Mouse (Mus musculus): ENCODE measurements at regions not wholly inside any gene's neighbourhood (a gene's known extent, or its start where the extent isn't known, plus 50 kb on each side); places are given as distances from the start of the nearest gene placed in this dataset.

DNA sequence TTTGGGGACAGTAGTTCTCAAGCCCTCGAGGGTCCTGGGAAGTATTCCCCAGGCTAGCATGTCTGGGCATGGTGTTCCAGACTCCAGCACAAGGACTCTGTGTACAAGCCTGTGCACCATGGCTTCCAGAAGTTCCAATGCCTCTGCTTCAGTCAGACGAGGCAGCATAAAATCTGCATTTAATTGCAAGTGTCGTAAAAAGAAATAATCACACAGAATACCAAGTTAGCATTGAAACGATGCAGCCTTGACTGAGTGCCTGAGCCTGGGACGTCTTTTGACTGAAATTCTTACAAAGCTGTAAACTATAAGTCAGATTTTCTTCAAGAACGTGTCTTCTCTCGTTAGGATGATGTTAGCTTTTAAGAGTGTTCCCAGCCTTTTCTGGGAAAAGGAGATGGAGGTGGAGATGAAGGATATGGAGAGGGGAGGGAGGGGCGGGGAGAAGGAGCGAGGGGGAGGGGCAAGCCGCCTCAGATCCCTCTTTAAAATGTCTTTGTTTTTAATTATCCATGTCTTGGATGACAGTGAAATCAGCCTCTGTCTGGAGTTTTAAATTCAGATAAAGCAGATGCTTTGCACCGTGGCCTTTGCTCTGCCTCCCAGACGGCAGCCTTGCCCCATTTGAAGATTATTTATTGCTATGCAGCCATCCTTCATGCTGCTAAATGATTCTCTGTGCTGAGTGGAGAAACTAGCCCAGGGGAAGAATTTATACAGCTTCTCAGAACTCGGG is 154.3 kb downstream of the Cdc5l start:
- Histone ChIP-seq H3K4me1 (ENCODE audit: control insufficient read depth, insufficient read depth, low read length) (no peaks in the 10 kb centered on the region), H3K4me3 (ENCODE audit: low read depth, low read length) (no peak overlapping the region), H3K27ac (ENCODE audit: low read depth, low read length) (no peak overlapping the region), H3K36me3 (ENCODE audit: control insufficient read depth, insufficient read depth, low read length) (no peaks in the 10 kb centered on the region), H3K9me3 (replicated peaks; ENCODE audit: control insufficient read depth, low read length) (no peaks in the 10 kb centered on the region), H3K4me2 (no peak overlapping the region), H3K9ac (ENCODE audit: low read depth, low read length) (no peak overlapping the region), H3K27me3 (ENCODE audit: control insufficient read depth, insufficient read depth, low read length) (no peaks in the 10 kb centered on the region)
- no peak for ATAC-seq (replicated peaks; ENCODE audit: insufficient number of reproducible peaks, low FRiP score, low TSS enrichment)
- 40% methylated on average over 13 of the region's 13 CpGs for WGBS (ENCODE audit: insufficient replicate concordance)

DNA sequence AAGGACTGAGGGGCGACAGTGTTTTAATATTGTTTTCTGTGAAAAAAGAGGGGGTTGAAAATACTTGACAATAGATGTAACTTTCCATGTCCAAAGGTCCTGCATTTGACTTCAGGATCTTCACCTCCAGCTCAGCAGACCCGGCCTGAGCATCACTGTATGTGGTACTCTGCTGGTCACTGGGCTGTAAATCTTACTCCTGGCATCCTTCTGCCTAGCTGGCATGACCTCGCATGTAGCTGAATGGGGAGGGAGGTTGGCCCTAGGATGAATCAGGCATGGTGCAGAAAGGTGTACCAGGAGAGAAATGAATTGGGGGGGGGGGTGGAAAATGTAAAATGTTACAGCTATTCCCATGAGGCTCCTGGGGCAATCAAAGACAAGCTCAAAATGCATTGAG is 156.0 kb downstream of the Cdc5l start:
- no peak for ATAC-seq (replicated peaks; ENCODE audit: insufficient number of reproducible peaks, low FRiP score, low TSS enrichment)
- no peaks in the 10 kb centered on the region for H3K9me3 ChIP-seq (replicated peaks; ENCODE audit: control insufficient read depth, low read length)
- no peak overlapping the region for H3K4me2 ChIP-seq
- no peak overlapping the region for H3K9ac ChIP-seq (ENCODE audit: low read depth, low read length)
- no peaks in the 10 kb centered on the region for H3K4me1 ChIP-seq (ENCODE audit: control insufficient read depth, insufficient read depth, low read length)
- H3K4me3 ChIP-seq (ENCODE audit: low read depth, low read length) = no peak overlapping the region
- no peaks in the 10 kb centered on the region for H3K27me3 ChIP-seq (ENCODE audit: control insufficient read depth, insufficient read depth, low read length)
- H3K36me3 ChIP-seq (ENCODE audit: control insufficient read depth, insufficient read depth, low read length) = no peaks in the 10 kb centered on the region
- H3K27ac ChIP-seq (ENCODE audit: low read depth, low read length) = no peak overlapping the region
- WGBS (ENCODE audit: insufficient replicate concordance) = 80% methylated on average over 3 of the region's 3 CpGs

DNA sequence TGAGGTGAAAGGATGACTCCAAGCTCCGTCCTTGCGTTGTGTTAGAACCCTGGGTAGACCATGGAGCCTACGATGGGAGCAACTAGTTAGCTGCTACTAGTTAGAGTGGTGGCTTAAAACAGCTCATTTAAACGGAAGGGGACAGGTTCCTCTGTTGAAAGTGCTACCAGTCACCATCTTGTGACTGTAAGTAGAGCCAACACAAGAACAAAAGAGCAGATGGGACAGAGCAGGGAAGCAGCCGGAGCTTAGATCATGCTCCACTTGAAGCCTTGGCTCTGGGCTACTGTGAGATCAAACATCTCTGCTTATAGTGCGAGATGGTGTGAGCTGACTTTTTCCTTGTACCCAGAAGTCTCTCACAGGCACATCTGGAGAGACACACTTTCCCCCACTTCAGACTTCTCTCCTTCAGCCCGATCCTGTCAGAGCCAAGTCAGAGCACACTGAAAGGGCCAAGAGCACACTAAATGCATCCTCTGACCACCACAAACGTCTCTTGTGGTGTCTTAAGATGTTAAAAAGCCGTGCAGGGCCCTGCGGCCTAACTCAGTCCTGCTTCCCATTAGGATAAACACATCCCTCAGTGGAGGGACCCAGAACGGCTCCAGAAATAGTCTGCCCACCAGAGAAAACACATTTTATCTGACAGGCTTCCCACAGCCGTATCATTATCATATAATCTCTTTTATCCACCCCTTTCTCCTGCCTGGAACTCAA is 156.7 kb downstream of the Cdc5l start:
- Histone ChIP-seq H3K4me3 (ENCODE audit: low read depth, low read length) (no peak overlapping the region), H3K27ac (ENCODE audit: low read depth, low read length) (no peak overlapping the region)

DNA sequence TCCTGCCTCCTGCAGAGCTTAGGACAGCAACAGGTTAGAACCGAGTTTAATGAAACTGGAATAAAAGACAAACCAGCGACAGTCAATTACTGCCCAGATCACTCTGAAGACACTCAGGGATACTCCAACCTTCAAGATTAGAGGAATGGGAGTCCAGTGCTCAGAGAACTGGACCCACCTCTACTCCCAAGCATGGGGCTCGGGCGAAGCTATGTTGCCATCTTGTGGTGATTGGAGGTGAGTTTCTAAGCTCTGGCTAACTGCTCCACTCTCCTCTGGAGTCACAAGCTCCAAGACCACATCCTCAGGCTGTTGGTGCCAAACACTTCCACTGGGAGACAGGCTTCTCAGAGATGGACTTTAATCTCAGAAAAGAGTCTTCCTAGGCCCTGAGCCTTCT is 158.6 kb downstream of the Cdc5l start:
- Histone ChIP-seq H3K36me3 (ENCODE audit: control insufficient read depth, insufficient read depth, low read length) (no peaks in the 10 kb centered on the region), H3K4me1 (ENCODE audit: control insufficient read depth, insufficient read depth, low read length) (no peaks in the 10 kb centered on the region), H3K4me2 (no peak overlapping the region), H3K9ac (ENCODE audit: low read depth, low read length) (no peak overlapping the region), H3K9me3 (replicated peaks; ENCODE audit: control insufficient read depth, low read length) (no peaks in the 10 kb centered on the region), H3K27me3 (ENCODE audit: control insufficient read depth, insufficient read depth, low read length) (no peaks in the 10 kb centered on the region), H3K4me3 (ENCODE audit: low read depth, low read length) (no peak overlapping the region), H3K27ac (ENCODE audit: low read depth, low read length) (no peak overlapping the region)
- ATAC-seq (replicated peaks; ENCODE audit: insufficient number of reproducible peaks, low FRiP score, low TSS enrichment) = no peak
- 61% methylated on average over 4 of the region's 4 CpGs for WGBS (ENCODE audit: insufficient replicate concordance)

More for the DNA sequence above, 156.7 kb downstream of the Cdc5l start:
- no peak overlapping the region for H3K4me2 ChIP-seq
- no peaks in the 10 kb centered on the region for H3K27me3 ChIP-seq (ENCODE audit: control insufficient read depth, insufficient read depth, low read length)
- H3K9me3 ChIP-seq (replicated peaks; ENCODE audit: control insufficient read depth, low read length) = no peaks in the 10 kb centered on the region
- H3K9ac ChIP-seq (ENCODE audit: low read depth, low read length) = no peak overlapping the region
- ATAC-seq (replicated peaks; ENCODE audit: insufficient number of reproducible peaks, low FRiP score, low TSS enrichment) = no peak
- H3K4me1 ChIP-seq (ENCODE audit: control insufficient read depth, insufficient read depth, low read length) = no peaks in the 10 kb centered on the region
- 65% methylated on average over 12 of the region's 12 CpGs for WGBS (ENCODE audit: insufficient replicate concordance)
- no peaks in the 10 kb centered on the region for H3K36me3 ChIP-seq (ENCODE audit: control insufficient read depth, insufficient read depth, low read length)

DNA sequence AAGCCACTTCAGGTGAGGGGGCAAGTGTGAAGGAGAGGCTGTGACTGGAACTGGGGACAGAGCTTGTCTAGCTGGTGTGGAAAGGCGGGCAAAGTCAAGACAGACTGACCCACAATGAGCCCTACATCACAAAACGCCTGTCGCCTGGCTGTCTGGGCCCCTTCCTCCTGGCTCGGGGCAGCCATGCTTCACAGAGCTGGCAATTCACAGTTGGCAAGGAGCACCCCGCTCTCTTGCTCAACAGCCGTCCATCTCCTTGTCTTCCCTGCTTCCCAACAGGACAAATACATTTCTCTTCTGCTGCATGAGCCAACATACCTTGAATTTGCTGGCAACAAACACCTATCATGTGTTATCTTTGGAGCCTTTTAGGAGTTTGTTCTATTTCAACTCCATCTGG is 166.8 kb downstream of the Cdc5l start:
- H3K36me3 ChIP-seq (ENCODE audit: control insufficient read depth, insufficient read depth, low read length) = no peaks in the 10 kb centered on the region
- no peak overlapping the region for H3K9ac ChIP-seq (ENCODE audit: low read depth, low read length)
- H3K27me3 ChIP-seq (ENCODE audit: control insufficient read depth, insufficient read depth, low read length) = no peaks in the 10 kb centered on the region
- no peak overlapping the region for H3K4me2 ChIP-seq
- no peaks in the 10 kb centered on the region for H3K4me1 ChIP-seq (ENCODE audit: control insufficient read depth, insufficient read depth, low read length)
- no peak for ATAC-seq (replicated peaks; ENCODE audit: insufficient number of reproducible peaks, low FRiP score, low TSS enrichment)
- H3K4me3 ChIP-seq (ENCODE audit: low read depth, low read length) = no peak overlapping the region
- H3K27ac ChIP-seq (ENCODE audit: low read depth, low read length) = no peak overlapping the region
- 70% methylated on average over 6 of the region's 6 CpGs for WGBS (ENCODE audit: insufficient replicate concordance)
- H3K9me3 ChIP-seq (replicated peaks; ENCODE audit: control insufficient read depth, low read length) = no peaks in the 10 kb centered on the region

DNA sequence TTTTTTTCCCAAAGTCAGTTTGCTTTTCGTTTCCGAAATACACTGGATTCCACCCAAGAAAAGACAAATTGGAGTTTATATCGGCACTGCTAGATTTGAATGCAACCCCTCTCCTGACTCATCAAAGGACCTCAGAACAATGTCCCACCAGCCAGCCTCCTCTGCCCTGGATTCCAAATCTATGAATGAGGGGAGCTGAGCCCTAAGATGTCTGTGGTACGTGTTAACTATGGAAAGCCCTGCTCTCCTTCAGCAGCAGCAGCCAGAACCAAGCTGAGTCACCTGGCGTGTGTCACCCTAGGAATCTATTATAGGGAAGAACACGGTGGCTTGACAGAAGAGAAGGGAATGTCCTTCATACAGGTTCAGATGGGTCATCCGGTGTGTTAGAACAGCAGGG is 167.9 kb downstream of the Cdc5l start:
- 79% methylated on average over 7 of the region's 7 CpGs for WGBS (ENCODE audit: insufficient replicate concordance)
- ATAC-seq (replicated peaks; ENCODE audit: insufficient number of reproducible peaks, low FRiP score, low TSS enrichment) = no peak

DNA sequence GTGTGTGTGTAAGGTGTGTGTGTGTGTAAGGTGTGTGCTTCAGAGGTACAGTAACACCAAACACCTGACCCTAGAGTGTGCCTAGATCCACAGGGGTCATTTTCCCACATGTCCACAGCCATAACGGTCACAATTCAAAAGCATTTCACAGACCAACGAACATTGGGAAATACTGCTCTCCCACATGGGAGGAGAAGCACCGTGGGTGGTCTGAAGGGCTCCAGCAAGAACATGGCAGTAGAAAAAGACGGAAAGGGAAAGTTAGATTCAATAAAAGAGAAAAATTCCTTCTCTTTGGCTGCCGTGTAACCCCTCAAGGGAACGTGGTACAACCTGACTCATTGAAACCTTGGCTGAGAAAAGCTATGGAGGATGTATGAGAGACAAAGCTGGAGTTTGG is 169.1 kb downstream of the Cdc5l start:
- WGBS (ENCODE audit: insufficient replicate concordance) = 75% methylated on average over 6 of the region's 6 CpGs
- no peak for ATAC-seq (replicated peaks; ENCODE audit: insufficient number of reproducible peaks, low FRiP score, low TSS enrichment)
- Histone ChIP-seq H3K9me3 (replicated peaks; ENCODE audit: control insufficient read depth, low read length) (no peaks in the 10 kb centered on the region), H3K9ac (ENCODE audit: low read depth, low read length) (no peak overlapping the region), H3K36me3 (ENCODE audit: control insufficient read depth, insufficient read depth, low read length) (no peaks in the 10 kb centered on the region), H3K4me1 (ENCODE audit: control insufficient read depth, insufficient read depth, low read length) (no peaks in the 10 kb centered on the region), H3K27me3 (ENCODE audit: control insufficient read depth, insufficient read depth, low read length) (no peaks in the 10 kb centered on the region), H3K4me2 (no peak overlapping the region), H3K27ac (ENCODE audit: low read depth, low read length) (no peak overlapping the region), H3K4me3 (ENCODE audit: low read depth, low read length) (no peak overlapping the region)

More for the DNA sequence above, 167.9 kb downstream of the Cdc5l start:
- Histone ChIP-seq H3K4me2 (no peak overlapping the region), H3K36me3 (ENCODE audit: control insufficient read depth, insufficient read depth, low read length) (no peaks in the 10 kb centered on the region), H3K9me3 (replicated peaks; ENCODE audit: control insufficient read depth, low read length) (no peaks in the 10 kb centered on the region), H3K9ac (ENCODE audit: low read depth, low read length) (no peak overlapping the region), H3K27me3 (ENCODE audit: control insufficient read depth, insufficient read depth, low read length) (no peaks in the 10 kb centered on the region), H3K27ac (ENCODE audit: low read depth, low read length) (no peak overlapping the region), H3K4me1 (ENCODE audit: control insufficient read depth, insufficient read depth, low read length) (no peaks in the 10 kb centered on the region), H3K4me3 (ENCODE audit: low read depth, low read length) (no peak overlapping the region)

DNA sequence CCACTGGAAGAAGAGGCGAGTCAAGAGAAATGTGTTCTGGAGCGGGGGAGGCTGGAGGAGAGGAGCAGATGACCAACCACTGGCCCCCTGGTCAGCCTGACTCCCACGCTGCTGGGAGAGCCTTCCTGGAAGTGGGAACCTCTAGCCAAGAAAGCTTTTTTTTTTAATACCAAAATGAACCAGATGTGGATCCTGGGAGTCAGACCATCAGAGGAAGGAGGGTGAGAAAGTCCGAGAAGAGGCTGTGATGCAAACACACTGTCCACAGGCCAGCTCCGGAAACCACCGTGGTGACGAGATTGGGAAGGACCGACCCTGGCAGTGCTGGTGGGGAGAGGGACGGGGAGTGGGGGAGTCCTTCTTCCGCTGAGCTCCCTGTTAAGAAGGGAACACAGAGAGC is 173.1 kb downstream of the Cdc5l start:
- Histone ChIP-seq H3K27me3 (ENCODE audit: control insufficient read depth, insufficient read depth, low read length) (no peaks in the 10 kb centered on the region), H3K9ac (ENCODE audit: low read depth, low read length) (no peak overlapping the region), H3K36me3 (ENCODE audit: control insufficient read depth, insufficient read depth, low read length) (no peaks in the 10 kb centered on the region), H3K27ac (ENCODE audit: low read depth, low read length) (no peak overlapping the region), H3K9me3 (replicated peaks; ENCODE audit: control insufficient read depth, low read length) (no peaks in the 10 kb centered on the region), H3K4me1 (ENCODE audit: control insufficient read depth, insufficient read depth, low read length) (no peaks in the 10 kb centered on the region), H3K4me3 (ENCODE audit: low read depth, low read length) (no peak overlapping the region), H3K4me2 (no peak overlapping the region)
- ATAC-seq (replicated peaks; ENCODE audit: insufficient number of reproducible peaks, low FRiP score, low TSS enrichment) = no peak
- 80% methylated on average over 10 of the region's 10 CpGs for WGBS (ENCODE audit: insufficient replicate concordance)

DNA sequence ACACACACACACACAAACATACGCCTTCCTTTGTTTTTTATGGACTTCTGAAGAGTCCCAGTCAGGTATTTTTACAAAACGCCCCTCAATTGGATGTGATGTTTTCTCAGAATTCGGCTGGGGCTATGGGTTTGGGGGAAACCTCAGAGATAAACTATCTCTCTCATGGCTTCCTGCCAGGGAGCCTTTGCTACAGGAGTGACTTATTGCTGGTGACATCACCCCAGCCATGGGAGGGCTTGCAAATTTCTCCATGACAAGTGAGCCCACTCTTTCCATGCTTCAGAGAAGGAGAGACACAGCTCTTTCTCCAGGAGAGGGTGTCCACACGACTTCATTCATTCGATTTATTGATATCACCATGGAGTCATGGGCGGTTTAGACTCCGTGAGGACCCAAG is 175.5 kb downstream of the Cdc5l start:
- Histone ChIP-seq H3K27me3 (ENCODE audit: control insufficient read depth, insufficient read depth, low read length) (no peaks in the 10 kb centered on the region), H3K27ac (ENCODE audit: low read depth, low read length) (no peak overlapping the region), H3K9me3 (replicated peaks; ENCODE audit: control insufficient read depth, low read length) (no peaks in the 10 kb centered on the region), H3K4me1 (ENCODE audit: control insufficient read depth, insufficient read depth, low read length) (no peaks in the 10 kb centered on the region), H3K4me3 (ENCODE audit: low read depth, low read length) (no peak overlapping the region), H3K4me2 (no peak overlapping the region), H3K9ac (ENCODE audit: low read depth, low read length) (no peak overlapping the region), H3K36me3 (ENCODE audit: control insufficient read depth, insufficient read depth, low read length) (no peaks in the 10 kb centered on the region)
- no peak for ATAC-seq (replicated peaks; ENCODE audit: insufficient number of reproducible peaks, low FRiP score, low TSS enrichment)
- WGBS (ENCODE audit: insufficient replicate concordance) = 56% methylated on average over 7 of the region's 7 CpGs
